Mouse (Mus musculus): ENCODE measurements at regions not wholly inside any gene's neighbourhood (a gene's known extent, or its start where the extent isn't known, plus 50 kb on each side); places are given as distances from the start of the nearest gene placed in this dataset.
"Not testable (repeated sequence)": the region's sequence is repeated elsewhere in the genome, so short reads cannot be mapped to it uniquely, and the experiment has no call there.

DNA sequence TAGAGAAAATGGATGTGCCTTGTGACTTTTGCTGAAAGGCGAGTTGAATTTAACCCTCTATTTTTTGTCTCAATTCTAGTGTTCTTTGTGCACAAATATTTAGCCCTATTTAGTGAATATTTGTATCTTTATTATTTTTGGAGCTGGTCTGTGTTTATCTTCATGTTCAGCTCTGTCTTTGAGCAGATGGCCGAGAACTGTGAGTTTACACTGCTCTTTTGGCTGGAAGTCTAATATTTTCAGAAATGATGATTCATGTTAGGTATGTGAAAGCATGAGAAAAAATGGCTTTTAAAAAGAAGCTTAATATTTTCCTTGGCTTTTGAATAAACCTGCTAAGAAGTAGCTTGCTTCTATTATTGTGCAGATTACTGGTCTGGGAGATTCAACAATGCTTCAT, 505.4 kb downstream of the Sema5a start:
- DNase-seq (ENCODE audit: low spot score in 2 of 2), result no peak

GRCm38 (mm10) chr15:32751991-32752390, 507.4 kb downstream of the Sema5a start:
- DNase-seq (ENCODE audit: low spot score in 2 of 2), result no peak

- DNase-seq (ENCODE audit: low spot score in 2 of 2), result no peak
Measured at GRCm38 (mm10) chr15:32760141-32760540, 515.5 kb downstream of the Sema5a start.

- DNase-seq (ENCODE audit: low spot score in 2 of 2), result no peak
Measured at GRCm38 (mm10) chr15:32766011-32766701, 521.5 kb downstream of the Sema5a start.

DNA sequence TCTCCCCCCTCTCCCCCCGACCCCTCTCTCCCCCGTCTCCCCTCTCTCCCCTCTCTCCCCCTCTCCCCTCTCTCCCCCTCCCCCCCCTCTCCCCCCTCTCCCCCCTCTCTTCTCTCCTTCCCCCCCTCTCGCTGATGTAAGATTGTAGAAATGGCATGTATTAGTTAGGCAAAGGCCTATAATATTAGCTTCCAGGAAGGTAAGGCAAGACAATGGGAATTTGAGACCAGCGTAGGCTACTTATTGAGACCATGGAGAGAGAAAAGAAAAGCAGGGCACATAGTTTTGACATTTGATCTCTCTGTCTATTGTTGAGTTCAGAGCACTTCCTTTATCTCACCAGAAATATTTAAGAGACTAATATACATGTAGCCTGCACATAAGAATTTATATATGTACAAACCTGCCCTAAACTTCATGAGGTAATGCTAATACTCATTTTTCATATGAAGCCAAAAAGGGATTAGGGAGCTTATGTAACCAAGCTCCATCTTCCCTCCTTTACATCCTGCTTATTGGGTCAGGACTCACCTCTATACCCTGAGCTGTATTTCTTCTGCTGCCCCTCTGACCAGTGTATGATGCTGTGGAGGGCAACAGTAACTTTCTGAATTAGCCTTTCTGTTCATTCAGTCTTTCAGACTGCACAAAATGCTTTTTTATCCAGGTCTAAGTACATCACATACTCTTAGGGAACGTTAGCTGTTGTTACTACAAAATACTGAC, 522.3 kb downstream of the Sema5a start:
- no peak for DNase-seq (ENCODE audit: low spot score in 2 of 2)

- not testable (repeated sequence) for DNase-seq (ENCODE audit: low spot score in 2 of 2)
Measured at GRCm38 (mm10) chr15:32778226-32778598, 533.6 kb downstream of the Sema5a start.

GRCm38 (mm10) chr15:32778599-32779273, 534.1 kb downstream of the Sema5a start:
- peak; percentile 39 to 78 for DNase-seq (ENCODE audit: low spot score in 2 of 2)

DNA sequence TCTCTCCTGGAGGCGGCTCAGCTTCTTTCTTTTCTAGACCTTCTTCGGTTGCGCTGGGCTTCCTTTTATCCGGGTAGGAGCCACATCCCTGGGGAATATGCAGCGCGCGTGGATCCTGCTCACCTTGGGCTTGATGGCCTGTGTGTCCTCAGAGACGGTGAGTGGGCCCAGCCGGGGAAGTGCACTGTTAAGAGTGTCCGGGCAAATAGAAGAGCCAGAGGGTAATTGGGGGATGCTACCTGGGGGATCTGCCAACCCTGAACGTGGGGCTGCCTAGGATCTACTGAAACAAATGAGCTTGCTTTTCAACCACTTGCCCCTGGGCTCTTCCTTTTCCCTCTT, 534.6 kb downstream of the Sema5a start:
- DNase-seq (ENCODE audit: low spot score in 2 of 2), result not testable (repeated sequence)

DNA sequence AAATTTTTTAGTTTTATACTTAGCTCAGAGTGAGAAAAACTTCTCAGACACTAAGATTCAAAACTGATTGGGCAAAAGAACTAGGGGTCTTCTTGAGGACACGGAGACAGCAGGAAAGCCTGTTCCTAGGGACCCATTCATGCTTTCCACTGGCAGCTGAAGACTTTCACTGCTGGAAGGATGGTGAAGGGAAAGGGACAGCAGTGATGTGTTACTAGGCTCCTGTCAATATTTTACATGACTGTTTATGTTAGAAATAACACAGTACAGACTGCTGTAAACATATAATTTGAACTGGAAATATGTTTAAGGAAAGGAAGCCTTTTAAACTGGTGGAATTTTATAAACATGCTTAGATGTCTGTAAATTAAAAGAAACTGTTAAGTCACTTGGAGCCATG, 537.0 kb downstream of the Sema5a start:
- not testable (repeated sequence) for DNase-seq (ENCODE audit: low spot score in 2 of 2)

DNA sequence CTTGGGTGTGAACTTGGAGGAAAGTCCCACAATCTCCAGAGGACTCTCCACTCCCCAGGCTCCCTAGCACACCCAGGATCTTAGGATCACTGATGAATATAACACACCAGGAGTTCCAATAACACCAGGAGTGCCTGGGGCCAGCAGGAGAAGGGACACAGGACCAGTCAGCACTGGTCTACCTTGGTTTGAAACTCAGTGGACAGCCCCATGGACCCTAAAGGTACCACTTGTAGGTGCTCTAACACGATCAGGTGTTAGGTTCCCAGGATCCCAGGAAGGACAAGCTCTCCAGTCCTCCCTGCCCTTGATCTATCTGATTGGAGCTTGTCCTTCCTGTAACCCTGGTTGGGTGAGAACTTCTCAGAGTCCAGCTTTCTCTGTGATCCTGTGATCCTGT, 554.6 kb downstream of the Sema5a start:
- DNase-seq (ENCODE audit: low spot score in 2 of 2), result no peak

- no peak for DNase-seq (ENCODE audit: low spot score in 2 of 2)
Measured at GRCm38 (mm10) chr15:32810849-32811632, 566.4 kb downstream of the Sema5a start.

- DNase-seq (ENCODE audit: low spot score in 2 of 2), result no peak
Measured at GRCm38 (mm10) chr15:32839966-32840365, 595.4 kb downstream of the Sema5a start.

Data from urinary bladder, adult 18-20 months (tissue).